Mouse (Mus musculus): Measurements from ENCODE around the gene Cycs. TPM values are rescaled to one million over a fixed set of nuclear protein-coding genes. Genes with fewer than 3 reads are reported as not detected.

Gene Cycs
- polyA plus RNA-seq, 1 experiment, result not detected

GRCm38 (mm10) chr6:50518371-50518770 is 48.0 kb downstream of the Cycs start:
- Histone ChIP-seq H3K4me3 (ENCODE audit: insufficient read depth, low read depth, low read length) (no peak overlapping the region), H3K27ac (ENCODE audit: insufficient read depth, low read depth, low read length) (no peak overlapping the region), H3K4me1 (ENCODE audit: control insufficient read depth, insufficient read depth, low read length) (no peaks in the 10 kb centered on the region)
- 91% methylated on average over 5 of the region's 5 CpGs for WGBS
- no peak for TF ChIP-seq CTCF (IDR thresholded peaks at IDR 0.05; ENCODE audit: insufficient read depth, low read depth, low read length)
- no peak for TF ChIP-seq POLR2A (IDR thresholded peaks at IDR 0.05; ENCODE audit: insufficient read depth, low read depth, low read length)

Other genes with a start within 250 kb of the Cycs start
- gene Osbpl3, start 110.3 kb downstream of the Cycs start, polyA plus RNA-seq (2012; ENCODE audit: insufficient read depth, insufficient read length, low replicate concordance, missing spikeins), result not detected in 2 replicates
- gene 4921507P07Rik, start 30.1 kb upstream of the Cycs start, polyA plus RNA-seq (2012; ENCODE audit: insufficient read depth, insufficient read length, low replicate concordance, missing spikeins), result not detected in 2 replicates
- not detected in 2 replicates for gene Npvf, start 87.9 kb upstream of the Cycs start, polyA plus RNA-seq (2012; ENCODE audit: insufficient read depth, insufficient read length, low replicate concordance, missing spikeins)